Mouse (Mus musculus): ENCODE results near the gene Med4. TPM values are rescaled to one million over a fixed set of nuclear protein-coding genes. Genes with fewer than 3 reads are reported as not detected.

Gene Med4
- polyA plus RNA-seq, 1 experiment = 38.1 TPM

GRCm38 (mm10) chr14:73552341-73553121 lies 42.7 kb downstream of the Med4 start:
- WGBS = 5% methylated on average over 61 of the region's 61 CpGs
- TF ChIP-seq POLR2A (IDR thresholded peaks at IDR 0.05; ENCODE audit: borderline replicate concordance, control insufficient read depth, low read depth, low read length) (peak; percentile 75; the same call in 1 of the 2 replicates), CTCF (IDR thresholded peaks at IDR 0.05; ENCODE audit: control insufficient read depth, insufficient read depth, low read length) (no peak)
- Histone ChIP-seq H3K4me3 (replicated peaks; ENCODE audit: control insufficient read depth, low read depth, low read length) (peak overlapping the region; percentile 78), H3K27ac (ENCODE audit: control insufficient read depth, insufficient read depth, low read depth, low read length, poor library complexity) (peak overlapping the region; percentile 83), H3K4me1 (ENCODE audit: control insufficient read depth, insufficient read depth, low read length) (no peaks in the 10 kb centered on the region; the same call in 1 of the 2 replicates)

GRCm38 (mm10) chr14:73553122-73553696 lies 43.4 kb downstream of the Med4 start:
- Histone ChIP-seq H3K27ac (ENCODE audit: control insufficient read depth, insufficient read depth, low read depth, low read length, poor library complexity) (peak overlapping the region; percentile 83), H3K4me1 (ENCODE audit: control insufficient read depth, insufficient read depth, low read length) (no peaks in the 10 kb centered on the region; the same call in 1 of the 2 replicates), H3K4me3 (replicated peaks; ENCODE audit: control insufficient read depth, low read depth, low read length) (peak overlapping the region; percentile 78)
- no peak for TF ChIP-seq CTCF (IDR thresholded peaks at IDR 0.05; ENCODE audit: control insufficient read depth, insufficient read depth, low read length)
- no peak for TF ChIP-seq POLR2A (IDR thresholded peaks at IDR 0.05; ENCODE audit: borderline replicate concordance, control insufficient read depth, low read depth, low read length)
- 2% methylated on average over 10 of the region's 10 CpGs for WGBS

Other genes starting within 250 kb of the Med4 start
- gene Rb1, start 184.2 kb upstream of the Med4 start, polyA plus RNA-seq (2011; ENCODE audit: insufficient read depth, insufficient read length, low replicate concordance, missing spikeins) = 21.3 and 27.0 TPM in 2 replicates
- gene Itm2b, start 124.7 kb upstream of the Med4 start, polyA plus RNA-seq (2011; ENCODE audit: insufficient read depth, insufficient read length, low replicate concordance, missing spikeins) = 138 and 235 TPM in 2 replicates
- 24.3 and 29.9 TPM in 2 replicates for gene Sucla2, start 15.3 kb downstream of the Med4 start, polyA plus RNA-seq (2011; ENCODE audit: insufficient read depth, insufficient read length, low replicate concordance, missing spikeins)
- gene Nudt15, start 38.2 kb downstream of the Med4 start, polyA plus RNA-seq (2011; ENCODE audit: insufficient read depth, insufficient read length, low replicate concordance, missing spikeins) = 2.4 and 2.6 TPM in 2 replicates
- not detected in 2 replicates for gene Gm21750, start 151.2 kb downstream of the Med4 start, polyA plus RNA-seq (2011; ENCODE audit: insufficient read depth, insufficient read length, low replicate concordance, missing spikeins)